Mouse (Mus musculus) WW6 (cell line): ENCODE measurements around the gene Eif4a3.
"Not testable (repeated sequence)": the region's sequence is repeated elsewhere in the genome, so short reads cannot be mapped to it uniquely, and the experiment has no call there.

Experiments
- DNase-seq: peaks from one replicate; pipeline ENCODE4 v3.0.0-alpha.2; 2013; ENCODE audit warnings: low read depth, low spot score

Gene Eif4a3

GRCm38 (mm10) chr11:119249011-119249410 lies 50.9 kb downstream of the Eif4a3 start:
- no peak for DNase-seq

- DNase-seq: not testable (repeated sequence)
Measured at GRCm38 (mm10) chr11:119245543-119245942, 54.3 kb downstream of the Eif4a3 start.

GRCm38 (mm10) chr11:119239480-119239879 lies 60.4 kb downstream of the Eif4a3 start:
- DNase-seq: no peak
